Mouse (Mus musculus) liver, embryonic 14.5 days (tissue): ENCODE measurements at regions not wholly inside any gene's neighbourhood (a gene's known extent, or its start where the extent isn't known, plus 50 kb on each side); places are given as distances from the start of the nearest gene placed in this dataset.

Experiments used
- CTCF ChIP-seq: IDR thresholded peaks from 2 replicates; pipeline ENCODE4 v1.5.1; 2016; ENCODE audit warnings: antibody characterized with exemption, low read depth, control low read depth
- EP300 ChIP-seq: IDR thresholded peaks from 2 replicates; pipeline ENCODE4 v1.6.1; 2016; ENCODE audit warnings: antibody characterized with exemption, low read depth

GRCm38 (mm10) chr5:111893905-111894311, 160.2 kb downstream of the Gm26897 start:
- no peak for TF ChIP-seq CTCF
- TF ChIP-seq EP300: no peak
